ENCODE assay signal across 11 mouse cellular contexts in genomic region chr13:59453045-59453444, GRCm38 (mm10).
DNase-seq lines count a peak whose midpoint lies in the region; ATAC-seq lines count a peak whose summit lies in the region.
"Had no signal": no experiment of that assay in that cellular context is flagged by ENCODE, and none has a peak within 500 bp of the region (broad histone marks: within the 10 kb centered on the region; RNA-seq: fewer than 3 reads in every experiment).

No protein-coding gene starts in this region.

- peaks cover 18% of the 10 kb centered on the region for H3K36me3 ChIP-seq in neural tube, embryonic 15.5 days
- no peaks in the 10 kb centered on the region for H3K36me3 ChIP-seq in limb, embryonic 10.5 days

- intact Hi-C loops in left cerebral cortex, postnatal 25 days (cut with DNase I): no loop called here

- no peak overlapping the region for H3K9ac ChIP-seq in neural tube, embryonic 15.5 days (replicated peaks)

- H3K27me3 ChIP-seq in neural tube, embryonic 15.5 days (replicated peaks): no peaks in the 10 kb centered on the region
- no peaks in the 10 kb centered on the region for H3K27me3 ChIP-seq in limb, embryonic 10.5 days (ENCODE audit: low read depth, poor library complexity, severe bottlenecking)

- ATAC-seq in neural tube, embryonic 15.5 days (ENCODE audit: low FRiP score): no peak

- 76% methylated on average over 2 of the region's 2 CpGs for WGBS in neural tube, embryonic 15.5 days
- WGBS in limb, embryonic 10.5 days: 53% methylated on average over 2 of the region's 2 CpGs

- no peak overlapping the region for H3K27ac ChIP-seq in neural tube, embryonic 15.5 days (replicated peaks)
- H3K27ac ChIP-seq in limb, embryonic 10.5 days: peak overlapping the region; percentile 79; the same call in 1 of the 2 replicates

- H3K9me3 ChIP-seq in neural tube, embryonic 15.5 days (replicated peaks): no peaks in the 10 kb centered on the region
- no peaks in the 10 kb centered on the region for H3K9me3 ChIP-seq in limb, embryonic 10.5 days (replicated peaks)

- DNase-seq in adrenal gland, postnatal 10 days: peak; percentile 15
- no peak for DNase-seq in adrenal gland, adult 18-20 months (ENCODE audit: low spot score in 2 of 2)
- peak; percentile 40 for DNase-seq in neural tube, embryonic 10.5 days (ENCODE audit: extremely low spot score, low spot score)
- DNase-seq in limb, embryonic 10.5 days (ENCODE audit: low spot score): peak; percentile 35
- peak; percentile 64 to 70 for DNase-seq in urinary bladder, postnatal 36 days (ENCODE audit: low spot score in 2 of 2)
- no peak for DNase-seq in layer of hippocampus, adult 9-11 months
- DNase-seq in left cerebral cortex, postnatal 25 days (ENCODE audit: low spot score in 2 of 2): no peak
- DNase-seq: adrenal gland, adult 8-10 months; gastrocnemius, postnatal 36 days had no signal

- peaks cover 23% of the 10 kb centered on the region for H3K4me1 ChIP-seq in neural tube, embryonic 15.5 days
- H3K4me1 ChIP-seq in limb, embryonic 10.5 days: peaks cover 31% of the 10 kb centered on the region

- H3K4me2 ChIP-seq in neural tube, embryonic 15.5 days: no peak overlapping the region
- H3K4me2 ChIP-seq: midbrain, embryonic 11.5 days had no signal

- no peak overlapping the region for H3K4me3 ChIP-seq in neural tube, embryonic 15.5 days (replicated peaks)
- H3K4me3 ChIP-seq in limb, embryonic 10.5 days: no peak overlapping the region

Comparison
In these comparisons a context has a peak if more than half of its experiments do, and no peak if none do; other contexts are left out.
1. DNase-seq: peak in adrenal gland, postnatal 10 days (single experiment), neural tube, embryonic 10.5 days (single experiment), limb, embryonic 10.5 days (single experiment) and urinary bladder, postnatal 36 days (2 of 2); none in adrenal gland, adult 18-20 months (0 of 2), layer of hippocampus, adult 9-11 months (single experiment) and left cerebral cortex, postnatal 25 days (0 of 2).